Mouse (Mus musculus) gastrocnemius, postnatal 36 days (tissue): Measurements from ENCODE around the gene Fgfr2. TPM values are rescaled to one million over a fixed set of nuclear protein-coding genes. Genes with fewer than 3 reads are reported as not detected.

ENCODE experiments used
- DNase-seq, 2 experiments: peaks; one replicate each; pipeline ENCODE4 v3.0.0; 2022
- intact Hi-C: fragments of 180-260 bp; cut with DNase I; formaldehyde crosslinking; loops from one replicate; pipeline ENCODE4 v1.15.1; 2025
- total RNA-seq, 2 experiments: library from RNA; stranded (reverse); gene quantifications; 2 replicates each; pipeline ENCODE4 v1.2.3; 2021

Fgfr2 gene
- total RNA-seq, 2 experiments from 2014 or later, result 0.28 to 0.49 TPM

DNA sequence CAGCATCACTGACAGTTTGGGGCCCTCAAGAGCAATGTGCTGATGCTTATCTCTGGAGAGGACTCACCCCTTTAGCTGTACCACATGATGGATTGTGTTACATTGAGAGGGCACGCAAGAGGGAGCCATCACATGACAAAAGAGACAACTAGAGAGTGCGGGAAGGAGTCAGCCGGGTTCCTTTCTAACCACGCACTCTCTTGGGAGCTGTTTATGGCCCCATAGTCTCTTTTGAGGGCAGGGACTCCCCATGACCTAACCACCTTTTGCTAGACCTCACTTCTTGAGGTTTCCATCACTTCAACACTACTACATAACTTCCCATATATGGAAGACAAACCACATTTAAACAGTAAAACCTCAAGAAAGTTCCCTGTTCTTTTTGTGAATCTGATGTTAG, 2799.4 kb downstream of the Fgfr2 start:
- DNase-seq, result peak in 1 of 2 experiments; percentile 1
- intact Hi-C loops, result no loop called here

DNA sequence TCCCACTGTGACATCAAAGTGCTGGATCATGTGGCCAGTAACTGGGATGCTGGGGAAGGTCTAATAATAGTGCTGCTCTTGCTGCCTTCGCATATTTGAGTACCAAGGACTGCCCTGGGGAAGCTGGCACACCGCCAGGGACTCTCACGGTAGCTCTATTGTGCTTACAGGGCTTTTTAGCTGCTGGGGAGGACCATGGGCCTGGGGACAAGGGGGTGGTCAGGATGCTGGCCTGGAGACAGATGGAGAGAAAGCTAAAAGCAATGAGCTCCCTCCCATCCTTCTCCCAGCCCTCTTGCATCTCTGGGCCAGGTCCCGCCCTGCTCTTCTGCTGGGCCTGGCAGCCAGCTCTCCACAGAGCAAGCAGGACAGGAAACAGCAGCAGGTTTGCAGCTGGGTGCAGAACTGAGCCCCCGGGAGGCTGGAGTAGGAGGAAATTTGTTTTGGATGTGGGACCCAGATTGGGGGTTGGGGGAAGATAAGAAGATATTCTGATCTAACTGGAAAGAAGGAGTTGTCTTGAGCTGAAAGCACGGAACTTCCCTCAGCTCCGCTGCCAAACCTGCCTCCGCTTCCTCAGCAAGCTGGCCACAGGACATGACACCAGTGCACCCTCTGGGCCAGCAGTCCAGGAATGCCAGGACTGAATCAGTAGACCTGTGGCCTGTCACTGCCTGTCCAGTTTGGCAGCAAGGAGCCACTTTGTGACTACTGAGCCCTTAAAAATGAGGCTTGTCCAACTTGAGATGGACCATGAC, 2803.2 kb downstream of the Fgfr2 start:
- intact Hi-C loops, result no loop called here
- peak; percentile 33 to 52 for DNase-seq

DNA sequence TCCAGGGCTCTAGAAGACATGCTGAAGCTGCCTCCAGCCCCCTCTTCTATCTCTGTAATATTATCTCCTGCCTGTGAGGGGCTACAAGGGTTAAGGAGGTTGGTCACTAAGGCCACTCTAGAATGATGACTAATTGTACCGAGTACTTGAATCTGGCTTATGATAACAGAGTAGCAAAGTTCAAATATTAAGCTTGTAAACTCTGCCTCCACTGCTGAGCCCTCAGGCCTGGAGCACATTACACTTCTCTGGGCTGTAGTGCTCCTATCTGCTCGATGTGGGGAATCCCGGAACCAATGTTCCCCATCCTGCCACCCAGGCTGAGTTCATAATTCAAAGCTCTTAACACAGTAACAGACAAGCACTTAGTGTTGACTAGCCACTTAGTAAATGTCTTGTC, 2806.9 kb downstream of the Fgfr2 start:
- DNase-seq, result no peak

DNA sequence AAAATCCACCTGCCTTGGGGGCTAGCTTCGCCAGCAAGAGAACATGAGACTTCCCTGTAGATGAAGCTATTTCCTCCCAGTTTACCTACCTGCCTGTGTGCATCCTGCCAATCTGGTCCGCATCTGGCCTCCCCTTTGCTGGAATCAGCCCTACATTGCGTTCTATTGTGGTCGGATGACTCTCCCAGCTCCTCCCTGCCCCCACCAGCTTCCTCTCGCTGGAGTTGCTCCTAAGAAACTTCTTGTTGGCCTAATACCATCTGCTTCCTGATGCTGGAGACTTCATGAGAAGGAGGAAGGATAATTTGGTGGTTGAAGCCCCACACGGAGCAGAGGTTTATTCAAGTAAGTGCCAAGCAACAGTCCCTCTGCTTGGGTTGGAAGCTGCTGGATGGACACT, 2807.9 kb downstream of the Fgfr2 start:
- no peak for DNase-seq
- intact Hi-C loops, result no loop called here

More for the DNA sequence above, 2806.9 kb downstream of the Fgfr2 start:
- intact Hi-C loops, result no loop called here

DNA sequence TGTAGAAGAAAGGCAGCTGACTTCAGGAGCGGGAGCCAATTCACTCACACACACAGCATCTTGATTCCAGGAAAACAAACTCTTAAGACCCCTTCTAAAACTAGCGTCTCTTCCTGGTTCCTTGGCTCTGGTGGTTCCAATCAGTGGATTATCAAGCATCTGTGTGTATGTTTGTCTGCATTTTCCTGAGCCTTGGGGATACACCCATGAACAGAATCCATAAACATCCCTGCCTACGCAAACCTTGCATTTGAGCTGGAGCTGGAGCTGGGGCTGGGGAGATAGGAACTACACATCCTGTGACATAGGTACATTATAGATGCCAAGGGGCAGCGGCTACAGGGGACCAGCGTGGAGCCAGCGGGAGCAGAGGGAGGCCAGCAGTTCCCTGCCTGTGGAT, 2808.5 kb downstream of the Fgfr2 start:
- DNase-seq, result no peak
- intact Hi-C loops, result no loop called here

DNA sequence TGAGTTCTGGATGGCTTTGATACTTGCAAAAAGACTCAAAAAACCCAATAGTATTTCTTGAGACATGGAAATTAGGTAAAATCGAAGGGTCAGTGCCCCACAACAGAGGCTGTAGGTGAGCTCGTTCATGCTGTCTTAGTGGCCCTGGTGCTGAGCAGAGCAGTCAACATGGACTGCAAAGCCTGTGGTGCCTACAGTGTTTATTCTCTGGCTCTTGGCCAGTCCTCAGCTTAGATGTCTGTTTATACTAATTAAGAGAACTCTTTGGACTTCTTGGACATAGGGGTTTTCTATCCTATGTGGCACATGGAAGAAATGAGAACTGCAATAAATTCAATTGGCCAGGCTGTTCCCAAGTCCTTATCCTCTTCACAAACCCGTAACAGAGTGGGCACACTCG, 2811.8 kb downstream of the Fgfr2 start:
- intact Hi-C loops, result no loop called here

DNA sequence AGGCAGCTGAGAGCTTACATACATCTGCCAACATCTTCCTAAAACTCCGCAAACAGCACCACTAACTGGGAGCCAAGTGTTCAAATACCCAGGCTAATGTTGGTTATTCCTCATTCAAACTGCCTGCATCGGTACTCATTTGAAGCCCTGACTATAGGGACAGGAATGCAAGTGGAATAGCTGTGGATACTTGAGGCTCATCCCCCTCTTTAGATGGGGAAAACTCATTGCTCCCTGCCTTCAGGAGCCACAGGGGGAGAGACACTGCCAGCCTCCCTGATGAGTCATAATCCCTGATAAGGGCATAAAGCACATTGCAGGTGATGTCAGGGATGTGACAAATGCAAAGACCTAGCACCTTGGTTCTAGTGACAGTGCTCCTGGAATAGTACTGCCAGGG, 2814.0 kb downstream of the Fgfr2 start:
- intact Hi-C loops, result no loop called here
- no peak for DNase-seq

More for the DNA sequence above, 2811.8 kb downstream of the Fgfr2 start:
- no peak for DNase-seq

DNA sequence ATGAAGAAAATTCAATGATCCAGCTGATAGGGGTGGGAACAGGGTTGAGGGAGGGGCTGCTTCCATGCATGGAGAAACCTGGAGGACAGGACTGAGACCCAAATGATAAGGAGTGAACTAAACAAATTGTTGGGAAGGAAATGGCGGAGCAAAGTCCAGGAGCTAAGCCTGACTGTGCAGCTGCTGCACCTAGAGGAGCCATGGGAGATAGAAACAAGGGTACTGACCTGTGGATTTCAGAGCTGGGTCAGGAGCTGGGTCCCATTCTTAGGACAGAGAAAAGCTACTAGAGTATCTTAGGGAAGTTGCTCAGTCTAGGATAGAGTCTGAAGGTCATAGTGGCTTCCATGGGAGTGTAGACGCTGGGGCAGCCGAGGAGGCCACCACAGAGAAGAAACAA, 2816.1 kb downstream of the Fgfr2 start:
- DNase-seq, result no peak
- intact Hi-C loops, result no loop called here

DNA sequence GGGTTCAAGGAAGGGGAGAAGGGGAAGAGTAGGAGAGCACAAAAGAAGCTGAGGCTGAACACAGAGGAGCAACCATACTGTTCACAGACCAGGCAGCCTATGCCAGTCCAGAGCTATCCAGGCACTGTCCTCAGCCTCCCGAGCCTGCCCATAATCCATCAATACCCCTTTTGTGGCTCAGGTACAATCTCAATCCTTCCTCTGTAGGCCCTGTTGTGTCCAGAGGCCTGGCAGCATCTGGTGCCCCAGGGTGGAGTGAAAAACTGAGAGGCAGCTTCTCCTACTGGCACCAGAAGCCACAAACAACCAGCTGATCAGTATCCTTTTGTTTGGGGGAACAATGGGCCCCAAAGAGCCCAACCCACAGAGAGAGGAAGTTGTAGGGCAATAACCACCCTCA, 2818.5 kb downstream of the Fgfr2 start:
- no peak for DNase-seq
- intact Hi-C loops, result no loop called here

DNA sequence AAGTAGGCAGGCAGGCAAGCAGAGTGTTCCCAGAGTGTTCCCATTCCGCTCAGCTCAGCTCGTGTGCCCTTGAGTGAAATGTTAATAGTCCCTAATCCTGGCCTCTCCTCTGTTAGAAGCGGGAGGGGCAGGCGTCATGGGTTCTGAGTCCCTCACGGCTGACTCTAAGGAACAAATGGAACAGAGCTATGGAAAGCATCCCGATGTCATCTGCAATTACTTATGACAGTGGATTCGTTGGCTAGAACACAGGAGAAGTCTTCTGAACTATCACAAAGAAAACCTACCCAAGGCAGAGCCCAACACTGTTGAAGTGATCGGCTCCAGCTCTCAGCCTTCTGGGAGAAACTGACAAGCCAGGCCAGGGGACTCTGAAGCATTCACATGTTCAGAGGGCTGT, 2819.7 kb downstream of the Fgfr2 start:
- intact Hi-C loops, result no loop called here
- no peak for DNase-seq

DNA sequence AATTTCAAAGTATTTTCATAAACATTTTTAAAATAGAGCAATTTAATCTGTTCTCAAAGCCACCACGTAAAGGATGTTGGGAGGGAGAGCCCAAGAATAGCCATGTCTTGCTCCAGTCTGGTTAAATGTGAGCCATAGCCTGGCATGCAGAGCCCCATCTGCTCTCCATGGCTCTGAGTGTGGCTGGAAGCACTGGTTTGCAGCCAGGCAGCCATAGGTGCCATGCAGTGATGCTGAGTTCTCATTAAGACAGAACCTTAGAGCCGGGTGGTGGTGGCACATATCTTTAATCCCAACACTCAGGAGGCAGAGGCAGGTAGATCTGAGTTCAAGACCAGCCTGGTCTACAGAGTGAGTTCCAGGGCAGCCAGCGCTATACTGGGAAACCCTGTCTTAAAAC, 2822.5 kb downstream of the Fgfr2 start:
- intact Hi-C loops, result no loop called here
- no peak for DNase-seq

DNA sequence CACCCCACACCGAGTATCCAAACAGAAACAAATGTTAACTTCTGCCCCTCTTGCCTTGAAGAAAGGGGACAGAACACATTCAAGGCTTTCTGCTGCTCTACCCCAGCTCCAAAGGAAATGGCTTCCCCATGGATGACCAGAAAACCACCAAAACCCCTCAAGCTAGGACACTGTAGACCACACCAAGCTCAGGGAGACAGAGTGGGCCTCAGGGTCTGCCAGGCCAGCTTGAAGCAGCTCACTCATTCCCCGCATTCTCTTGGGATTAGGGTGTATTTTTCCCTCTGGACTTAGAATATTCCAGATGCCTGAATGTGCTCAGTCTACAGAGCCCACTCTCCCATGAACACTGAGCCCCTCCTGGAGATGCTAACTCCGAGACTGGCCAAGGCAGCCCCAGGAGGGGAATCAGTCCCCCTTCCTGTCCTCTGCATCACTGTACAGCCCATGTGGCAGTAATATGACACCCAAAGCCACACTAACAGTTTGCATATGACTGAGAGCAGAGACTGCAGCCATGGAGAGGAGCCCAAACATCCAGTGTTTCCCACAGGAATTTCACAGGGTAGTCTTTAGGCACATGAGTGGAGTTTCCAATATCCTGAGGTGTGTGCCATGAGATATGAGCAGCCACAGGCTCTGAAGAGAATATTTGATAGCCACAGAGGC, 2824.1 kb downstream of the Fgfr2 start:
- intact Hi-C loops, result no loop called here
- no peak for DNase-seq

DNA sequence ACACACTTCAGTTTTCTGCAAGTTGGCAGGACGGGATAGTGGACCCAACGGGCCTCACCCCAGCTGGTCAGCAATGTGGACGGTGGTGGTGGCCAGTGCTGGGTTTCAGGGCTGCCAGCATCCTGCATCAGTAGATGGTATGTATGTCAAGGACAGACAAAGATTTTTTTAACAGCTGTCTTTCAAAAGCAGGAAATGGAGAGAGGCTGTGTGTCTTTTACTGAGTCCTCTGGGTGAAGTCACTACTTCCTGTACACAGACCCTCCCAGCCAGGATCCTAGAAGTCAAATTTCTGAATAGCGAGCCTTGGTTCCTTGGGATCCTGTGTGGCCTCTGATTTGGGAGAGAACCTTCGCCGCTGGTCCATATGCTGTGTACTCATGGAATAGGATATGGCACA, 2832.0 kb downstream of the Fgfr2 start:
- intact Hi-C loops, result no loop called here
- no peak for DNase-seq

DNA sequence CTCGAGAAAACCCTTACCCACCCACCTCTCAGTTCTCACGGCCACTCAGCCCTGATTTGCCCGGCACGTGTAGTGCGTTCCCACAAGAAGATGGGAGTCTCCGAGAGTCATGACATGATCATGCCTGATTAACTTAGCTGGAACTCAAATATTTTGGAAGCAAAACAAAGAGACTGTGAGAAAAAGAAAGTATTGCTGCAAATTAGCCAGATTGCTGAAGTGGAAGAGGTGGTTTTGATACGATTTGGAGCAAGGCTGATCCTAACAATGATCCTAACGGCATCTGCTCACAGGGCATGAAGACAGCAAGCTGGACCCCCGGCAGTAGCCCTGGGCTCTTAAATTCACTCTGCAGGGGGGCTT, 2833.7 kb downstream of the Fgfr2 start:
- intact Hi-C loops, result no loop called here
- DNase-seq, result no peak

DNA sequence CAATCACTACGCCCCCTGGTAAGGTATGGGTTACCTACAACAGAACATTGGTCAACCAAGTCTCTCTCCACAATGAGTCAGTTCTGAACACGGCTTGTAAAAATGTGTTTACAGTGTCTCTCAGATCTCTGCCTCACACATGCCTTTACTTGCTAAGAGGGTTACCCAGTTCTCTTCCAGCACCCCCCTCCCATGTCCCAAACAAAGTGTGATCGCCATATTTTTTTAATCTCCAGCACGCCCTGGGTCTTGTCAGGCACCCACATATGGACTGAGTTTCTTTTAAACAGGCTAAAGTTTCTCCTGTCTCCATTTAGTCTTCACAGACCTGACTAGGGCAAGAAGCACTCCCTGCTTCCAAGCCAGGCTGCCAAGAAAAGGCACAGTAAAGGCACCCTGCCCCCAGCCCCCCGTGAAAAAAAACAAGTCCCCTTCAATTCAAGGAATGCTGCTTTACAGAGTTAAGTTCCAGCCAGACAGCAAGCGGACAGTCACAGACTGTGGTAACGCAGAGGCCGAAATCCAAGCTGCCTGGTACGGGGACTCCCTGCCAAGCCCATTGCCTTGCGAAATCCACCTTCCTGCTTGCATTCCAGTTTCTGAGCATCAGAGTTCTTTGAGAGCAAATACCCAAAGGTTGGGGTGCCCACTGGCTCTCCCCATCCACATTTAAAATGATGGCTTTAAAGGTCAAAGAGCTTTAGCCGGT, 2834.3 kb downstream of the Fgfr2 start:
- intact Hi-C loops, result no loop called here
- no peak for DNase-seq

DNA sequence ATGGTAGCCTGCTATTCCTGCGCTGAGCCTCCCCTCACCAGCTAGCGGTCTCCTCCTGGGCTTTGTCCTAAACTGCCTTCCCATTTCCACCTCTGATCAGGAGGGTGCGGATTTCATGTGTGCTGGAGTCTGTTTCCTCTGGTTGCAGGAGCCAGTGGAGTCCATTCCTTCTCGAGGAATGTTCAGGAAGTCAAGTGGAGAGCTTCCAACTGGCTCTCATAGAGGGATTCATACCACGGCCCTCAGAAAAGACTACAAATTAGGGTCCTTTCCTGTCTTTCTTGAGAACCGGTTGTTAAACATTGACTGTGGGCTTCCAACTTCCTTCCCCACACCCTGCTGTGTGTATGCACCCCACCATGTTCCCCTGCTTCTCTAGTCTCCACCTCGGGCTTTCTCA, 2834.9 kb downstream of the Fgfr2 start:
- intact Hi-C loops, result no loop called here
- no peak for DNase-seq

DNA sequence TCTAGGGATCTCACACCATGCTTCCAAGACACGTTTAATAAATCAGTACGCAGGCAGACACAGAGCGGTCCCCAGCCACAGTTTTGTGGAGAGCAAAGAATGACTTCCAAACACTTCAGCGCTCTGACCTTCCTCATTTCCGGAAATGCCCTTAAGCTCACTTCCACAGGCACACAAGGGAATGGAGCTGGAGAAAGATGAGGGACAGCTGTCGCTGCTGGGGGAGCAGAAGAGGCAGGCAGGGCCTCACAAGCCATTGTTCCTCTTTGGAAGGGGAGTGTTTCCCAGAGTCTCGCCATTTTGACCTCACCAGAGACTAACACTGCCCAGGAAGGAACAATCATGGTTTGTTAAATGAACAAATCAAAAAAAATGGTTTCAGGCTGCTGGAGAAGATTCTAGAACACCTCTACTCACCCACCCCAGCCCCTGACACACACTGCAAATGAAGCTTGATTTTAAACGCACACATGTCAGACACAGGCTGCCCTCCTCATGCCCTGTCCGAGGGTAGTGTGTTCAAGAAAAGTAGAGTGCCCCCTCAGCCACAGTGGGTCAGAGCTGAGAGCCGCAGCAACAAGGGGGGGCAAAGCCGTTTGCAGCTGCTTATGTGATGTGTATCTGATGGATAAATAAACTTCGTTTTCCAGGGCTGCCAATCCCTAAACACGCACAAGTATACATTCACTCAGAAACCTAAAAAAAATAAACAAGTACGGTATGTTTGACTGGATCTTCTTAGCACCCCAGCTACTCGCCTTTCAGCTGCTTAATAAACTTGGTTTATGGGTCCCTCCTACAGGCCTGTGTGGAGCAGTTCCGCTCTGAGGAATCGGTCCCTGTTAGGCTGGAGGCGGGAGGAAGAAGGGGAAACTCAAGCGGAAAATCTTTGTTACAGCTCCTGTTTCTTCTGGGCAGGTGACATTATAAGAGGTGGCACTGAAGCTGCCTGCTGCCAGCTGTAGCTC, 2844.1 kb downstream of the Fgfr2 start:
- intact Hi-C loops, result no loop called here

DNA sequence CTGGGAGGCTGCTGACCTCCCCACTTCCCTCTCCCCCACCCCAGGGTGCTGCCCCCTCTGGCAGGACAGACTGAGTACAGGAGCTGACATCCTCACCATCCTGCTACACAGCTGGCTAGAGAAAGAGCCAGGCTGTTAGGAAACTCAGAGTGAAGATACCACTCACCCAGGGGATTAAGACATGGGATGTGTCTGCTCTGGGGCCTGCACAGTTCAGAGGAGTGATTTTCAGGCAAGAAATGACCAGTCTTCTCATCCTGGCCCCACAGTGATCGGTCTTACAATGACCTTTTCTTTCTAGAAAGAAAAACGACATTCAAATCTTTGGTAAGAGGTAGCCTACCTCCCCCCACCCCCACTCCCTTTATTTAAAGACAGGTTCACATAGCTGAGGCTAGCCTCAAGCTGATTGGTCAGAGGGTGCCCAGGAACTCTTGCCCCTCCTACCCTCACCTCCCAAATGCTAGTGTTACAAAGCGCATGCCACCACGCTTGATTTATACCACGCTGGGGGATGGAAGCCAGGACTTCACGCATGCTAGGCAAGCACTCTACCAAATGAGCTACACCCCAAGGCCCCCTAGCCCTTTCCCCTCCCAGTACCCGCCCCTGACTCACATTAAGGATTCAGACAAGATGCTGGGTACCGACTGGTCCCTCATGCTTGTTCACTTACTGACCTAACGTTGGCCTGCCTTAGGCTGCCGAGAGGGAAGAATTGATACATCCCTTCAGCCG, 2845.0 kb downstream of the Fgfr2 start:
- no peak for DNase-seq
- intact Hi-C loops, result no loop called here

More for the DNA sequence above, 2844.1 kb downstream of the Fgfr2 start:
- DNase-seq, result no peak

DNA sequence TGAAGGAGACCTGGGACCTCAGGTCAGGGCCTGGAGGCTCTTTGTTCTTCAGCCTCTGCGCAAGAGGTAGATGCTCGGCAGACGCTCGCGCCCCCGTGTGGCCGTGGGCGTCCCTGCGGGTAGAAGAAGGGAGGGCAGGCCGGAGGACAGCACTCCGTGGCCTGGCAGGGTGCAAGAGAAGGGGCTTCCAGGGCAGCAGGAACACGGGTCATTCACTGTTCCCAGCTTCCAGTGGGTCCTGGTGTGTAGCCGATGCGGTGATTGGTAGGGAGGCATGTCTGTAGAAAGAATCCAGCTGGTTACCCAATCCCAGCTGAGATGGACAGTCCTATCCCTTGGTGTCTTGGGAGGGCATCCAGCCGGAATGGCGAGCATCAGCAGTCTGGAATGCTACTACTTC, 2849.9 kb downstream of the Fgfr2 start:
- intact Hi-C loops, result loop anchor here (2.0 to 5.0 kb wide), 2 partner anchors 204 to 620 kb away; no protein-coding TSS in a partner anchor
- DNase-seq, result peak; percentile 57 to 67

DNA sequence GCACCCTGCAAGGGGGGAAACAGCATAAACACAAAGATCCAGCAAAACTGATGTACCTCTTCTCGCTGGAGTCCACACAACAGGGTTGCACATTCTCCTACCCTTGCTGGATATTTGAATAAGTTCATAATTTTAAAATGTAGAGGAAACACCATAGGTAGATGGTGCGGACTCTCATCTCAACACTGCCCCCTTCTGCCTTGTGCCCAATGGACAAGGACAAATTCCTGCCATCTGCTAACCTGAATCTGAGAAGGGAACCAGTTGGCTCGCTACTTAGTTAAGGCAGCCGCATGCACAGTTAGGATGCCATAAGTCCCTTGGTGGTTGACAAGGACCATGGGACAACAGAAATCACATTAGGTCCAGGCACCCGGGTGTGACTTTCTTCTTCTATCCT, 2852.3 kb downstream of the Fgfr2 start:
- DNase-seq, result no peak
- intact Hi-C loops, result loop anchor here (5.0 kb wide), 1 partner anchor 206 kb away; no protein-coding TSS in a partner anchor
